Mouse (Mus musculus) lung, embryonic 14.5 days (tissue): ENCODE results near the gene Mt4. TPM values are rescaled to one million over a fixed set of nuclear protein-coding genes. Genes with fewer than 3 reads are reported as not detected.

Experiments used
- ATAC-seq: fragments of 200-750 bp; cut with Nextera tagmentation; 2 replicates; pipeline ENCODE4 v1.8.0; 2017; ENCODE audit warnings: mild to moderate bottlenecking, moderate TSS enrichment, moderate library complexity; ENCODE audit not compliant: insufficient read depth
- DNase-seq: peaks from one replicate; pipeline ENCODE4 v3.0.0-alpha.2; 2015
- H3K27ac ChIP-seq: fragments of 300-500 bp; sonication (generic); 2 replicates; pipeline ENCODE4 v1.5.1; 2014; ENCODE audit warnings: low read depth, mild to moderate bottlenecking, moderate library complexity
- H3K27me3 ChIP-seq: fragments of 300-500 bp; sonication (generic); 2 replicates; pipeline ENCODE4 v1.6.1; 2014; ENCODE audit warnings: low read length, control low read depth; ENCODE audit not compliant: insufficient read depth
- H3K36me3 ChIP-seq: fragments of 300-500 bp; sonication (generic); 2 replicates; pipeline ENCODE4 v1.6.1; 2014; ENCODE audit warnings: control low read depth; ENCODE audit not compliant: insufficient read depth
- H3K4me1 ChIP-seq: fragments of 300-500 bp; sonication (generic); 2 replicates; pipeline ENCODE4 v1.6.1; 2014; ENCODE audit warnings: antibody characterized with exemption, control low read depth; ENCODE audit not compliant: insufficient read depth
- H3K4me2 ChIP-seq: fragments of 300-500 bp; sonication (generic); 2 replicates; pipeline ENCODE4 v1.6.1; 2014; ENCODE audit warnings: mild to moderate bottlenecking
- H3K4me3 ChIP-seq: fragments of 300-500 bp; sonication (generic); 2 replicates; pipeline ENCODE4 v1.5.1; 2014; ENCODE audit warnings: low read depth, low read length
- H3K9ac ChIP-seq: fragments of 300-500 bp; sonication (generic); 2 replicates; pipeline ENCODE4 v1.6.1; 2014
- H3K9me3 ChIP-seq: fragments of 300-500 bp; sonication (generic); 2 replicates; pipeline ENCODE4 v1.6.1; 2016; ENCODE audit warnings: low read depth, low read length, control low read depth
- CTCF ChIP-seq: IDR thresholded peaks from 2 replicates; pipeline ENCODE4 v1.5.1; 2016; ENCODE audit warnings: antibody characterized with exemption, low read depth
- WGBS: fragments of 180-500 bp; shearing (Covaris S2); extraction: QIAGEN DNeasy Blood & Tissue Kit; methylation state at CpG from one replicate; pipeline ENCODE4 v1.1.7; 2014; 5-methylcytosine and 5-hydroxymethylcytosine counted together
- polyA plus RNA-seq: library from polyadenylated mRNA; unstranded; fragments of >200 nt; fragmentation: Nextera tagmentation; extraction: Ambion mirVana; gene quantifications from 2 replicates; pipeline ENCODE4 v1.2.1, GENCODE M21; 2014

The Mt4 gene
- polyA plus RNA-seq, 1 experiment from 2014 or later = not detected

DNA sequence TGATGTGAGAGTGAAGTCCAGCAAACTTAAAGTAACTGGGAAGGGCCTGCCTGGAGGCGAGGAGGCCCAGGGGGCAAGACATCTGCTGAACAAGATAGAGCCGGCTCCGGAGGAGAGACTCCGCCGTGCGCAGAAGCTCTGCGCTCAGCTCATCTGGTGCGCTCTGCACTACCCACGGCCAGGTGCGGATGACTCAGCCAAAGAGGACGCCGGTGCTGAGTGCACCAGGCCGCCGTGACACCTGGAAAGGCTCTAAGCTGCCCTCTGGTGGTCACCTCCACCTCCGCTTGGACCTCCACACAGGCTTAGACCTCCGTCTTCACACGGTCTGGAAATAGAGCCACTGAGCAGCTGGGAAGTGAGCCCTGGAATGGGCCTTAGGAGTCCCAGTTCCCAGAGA lies 49.5 kb downstream of the Mt4 start:
- Histone ChIP-seq H3K27me3 (peaks cover 49% of the 10 kb centered on the region), H3K9me3 (no peaks in the 10 kb centered on the region)

DNA sequence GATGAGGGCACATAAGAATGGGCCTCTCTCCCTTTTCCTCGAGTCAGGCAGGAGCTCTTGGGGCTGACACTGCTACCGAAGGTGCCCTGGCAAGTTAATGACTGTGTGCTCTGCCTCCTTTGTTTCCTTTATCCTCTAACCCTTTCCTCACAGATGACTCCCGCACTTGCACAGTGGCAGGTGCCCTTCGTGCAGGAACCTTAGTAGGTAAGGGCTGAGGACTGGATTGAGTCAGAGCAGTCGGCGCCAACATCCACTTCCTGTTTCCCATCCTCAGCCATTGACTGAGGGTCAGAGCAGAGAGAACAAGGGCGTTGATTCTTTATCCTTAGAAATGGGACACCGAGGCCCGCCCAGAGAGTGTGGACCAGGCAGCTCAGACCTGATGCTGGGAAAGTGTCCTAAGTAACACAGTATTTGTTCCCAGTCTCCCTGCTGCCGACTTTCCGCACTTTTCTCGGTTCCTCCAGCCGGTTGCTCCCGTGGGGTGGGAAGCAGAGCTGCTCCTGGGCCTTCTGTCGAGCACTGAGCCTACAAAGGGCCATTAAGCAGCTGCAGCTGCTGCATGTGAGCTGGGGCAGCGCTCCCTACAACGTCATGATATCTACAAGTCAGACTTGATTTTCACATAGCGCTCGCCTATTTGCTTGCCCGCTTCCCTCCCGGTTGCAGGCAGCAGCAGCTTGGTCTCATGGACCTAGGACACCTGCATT lies 50.4 kb downstream of the Mt4 start:
- H3K4me1 ChIP-seq = peaks cover 2% of the 10 kb centered on the region; the same call in 1 of the 2 replicates

More for the DNA sequence above, 49.5 kb downstream of the Mt4 start:
- H3K27ac ChIP-seq = peak overlapping the region; percentile 36; the same call in 1 of the 2 replicates
- H3K4me3 ChIP-seq = peak overlapping the region; percentile 16; the same call in 1 of the 2 replicates
- H3K9ac ChIP-seq = peak overlapping the region; percentile 11; the same call in 1 of the 2 replicates
- DNase-seq = peak; percentile 81
- peak; percentile 77 for ATAC-seq
- peak overlapping the region; percentile 51 for H3K4me2 ChIP-seq
- WGBS = 4% methylated on average over 17 of the region's 17 CpGs
- peak; percentile 80 for TF ChIP-seq CTCF
- H3K4me1 ChIP-seq = peaks cover 2% of the 10 kb centered on the region; the same call in 1 of the 2 replicates
- H3K36me3 ChIP-seq = no peaks in the 10 kb centered on the region

More for the DNA sequence above, 50.4 kb downstream of the Mt4 start:
- H3K27ac ChIP-seq = no peak overlapping the region
- no peak for TF ChIP-seq CTCF
- no peaks in the 10 kb centered on the region for H3K9me3 ChIP-seq
- DNase-seq (no peak), ATAC-seq (no peak)
- H3K4me2 ChIP-seq = no peak overlapping the region
- 33% methylated on average over 21 of the region's 21 CpGs for WGBS
- H3K9ac ChIP-seq = no peak overlapping the region
- no peak overlapping the region for H3K4me3 ChIP-seq
- H3K36me3 ChIP-seq = no peaks in the 10 kb centered on the region
- H3K27me3 ChIP-seq = peaks cover 42% of the 10 kb centered on the region

Other genes starting within 250 kb of the Mt4 start
- 53.6 and 54.7 TPM in 2 replicates for gene Amfr, start 124.4 kb upstream of the Mt4 start, polyA plus RNA-seq
- 134 and 140 TPM in 2 replicates for gene Nudt21, start 100.2 kb upstream of the Mt4 start, polyA plus RNA-seq
- 14.2 and 17.3 TPM in 2 replicates for gene Ogfod1, start 100.0 kb upstream of the Mt4 start, polyA plus RNA-seq
- gene Bbs2, start 38.3 kb upstream of the Mt4 start, polyA plus RNA-seq = 10.3 and 12.0 TPM in 2 replicates
- gene Mt3, start 15.4 kb downstream of the Mt4 start, polyA plus RNA-seq = 2.9 TPM in 2 replicates
- gene Mt2, start 35.5 kb downstream of the Mt4 start, polyA plus RNA-seq = 12.3 and 15.2 TPM in 2 replicates
- 57.4 and 71.3 TPM in 2 replicates for gene Mt1, start 41.9 kb downstream of the Mt4 start, polyA plus RNA-seq
- gene Nup93, start 77.4 kb downstream of the Mt4 start, polyA plus RNA-seq = 118 and 126 TPM in 2 replicates
- gene Slc12a3, start 192.0 kb downstream of the Mt4 start, polyA plus RNA-seq = not detected in 2 replicates
- gene Herpud1, start 249.2 kb downstream of the Mt4 start, polyA plus RNA-seq = 97.9 and 111 TPM in 2 replicates